Mouse (Mus musculus): ENCODE data around the gene Grk5.

- TF ChIP-seq CTCF (IDR thresholded peaks at IDR 0.05; ENCODE audit: low read depth, low read length) (no peak), TAL1 (conservative IDR thresholded peaks at IDR 0.05; ENCODE audit: low read depth, low read length) (no peak), GATA1 (IDR thresholded peaks at IDR 0.05; ENCODE audit: borderline replicate concordance, low read length) (no peak), POLR2AphosphoS5 (IDR thresholded peaks at IDR 0.05; ENCODE audit: insufficient replicate concordance, low read depth, low read length) (no peak)
Observed at GRCm38 (mm10) chr19:60843324-60843723, 46.2 kb upstream of the Grk5 start.
